Mouse (Mus musculus): Measurements from ENCODE around the gene 0610010K14Rik.

The 0610010K14Rik gene

GRCm38 (mm10) chr11:70234497-70234896 is 3.2 kb downstream of the 0610010K14Rik start:
- DNase-seq (ENCODE audit: low read depth) = no peak

DNA sequence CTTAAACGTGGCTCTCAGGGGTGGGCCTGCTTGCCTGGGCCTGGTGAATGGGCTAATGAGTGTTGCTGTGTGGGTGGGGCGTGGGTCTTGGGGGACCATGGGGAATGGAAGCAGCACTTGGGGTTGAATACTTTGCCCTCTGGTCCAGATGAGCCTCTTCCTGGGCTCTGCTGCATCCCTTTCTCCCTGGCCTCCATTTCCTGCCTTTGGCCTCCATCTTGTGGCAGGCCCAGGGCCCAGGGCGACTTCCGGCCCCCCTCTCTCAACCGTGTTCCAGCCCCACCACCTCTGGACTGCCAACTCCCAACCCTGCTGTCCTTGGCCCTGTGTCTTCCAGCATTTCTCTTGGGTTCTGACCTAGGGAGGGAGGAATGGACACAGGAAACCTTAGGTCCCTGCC is 3.7 kb downstream of the 0610010K14Rik start:
- DNase-seq (ENCODE audit: low read depth) = no peak

DNA sequence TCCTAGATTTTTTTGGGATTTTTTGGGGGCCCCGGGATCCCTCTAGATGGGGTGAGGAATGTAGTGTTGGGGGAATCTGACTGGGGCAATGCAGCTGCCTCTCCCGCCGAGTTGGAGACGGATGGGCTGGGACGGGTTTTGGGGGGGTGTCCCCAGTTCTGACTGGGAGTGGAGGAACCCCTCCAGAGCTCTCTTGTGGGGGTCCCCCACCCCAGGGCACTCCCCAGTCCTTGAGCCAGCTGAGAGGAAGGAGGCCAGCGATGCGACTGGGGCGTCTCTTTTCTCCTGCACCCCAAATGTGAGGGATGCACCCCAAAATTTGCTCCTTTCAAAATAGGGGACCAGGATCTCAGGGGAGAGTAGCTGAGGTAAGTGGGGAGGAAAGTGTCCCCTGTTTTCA is 4.7 kb downstream of the 0610010K14Rik start:
- DNase-seq (ENCODE audit: low read depth) = no peak

DNA sequence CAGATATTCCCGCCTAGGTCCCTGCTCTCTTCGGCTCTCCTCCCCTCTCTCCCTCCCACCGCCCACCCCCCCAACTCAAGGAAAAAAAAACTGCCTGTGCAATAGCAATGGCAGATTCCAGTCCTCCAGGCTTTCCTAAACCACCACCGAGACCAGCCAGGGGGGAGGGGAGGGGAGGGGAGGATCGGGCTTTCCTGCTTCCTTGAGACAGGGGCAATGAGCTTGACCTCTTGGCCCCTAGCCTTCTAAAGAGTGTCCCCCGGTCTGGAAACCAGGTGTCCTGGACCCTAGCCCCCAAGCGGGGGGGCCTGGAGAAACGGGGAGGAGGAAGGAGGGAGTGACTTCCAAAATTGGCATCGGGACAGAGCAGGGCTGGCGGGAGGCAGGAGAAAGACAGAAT is 5.2 kb downstream of the 0610010K14Rik start:
- no peak for DNase-seq (ENCODE audit: low read depth)

GRCm38 (mm10) chr11:70230239-70230727 is 7.4 kb downstream of the 0610010K14Rik start:
- DNase-seq (ENCODE audit: low read depth) = peak; percentile 92

- DNase-seq (ENCODE audit: low read depth) = peak; percentile 64
Observed at GRCm38 (mm10) chr11:70229260-70230010, 8.3 kb downstream of the 0610010K14Rik start, which contains the start of gene Bcl6b. Bcl6b (minus strand) TSS chr11:70229798.

- peak; percentile 93 for DNase-seq (ENCODE audit: low read depth)
Observed at GRCm38 (mm10) chr11:70228828-70229227, 8.9 kb downstream of the 0610010K14Rik start.

- DNase-seq (ENCODE audit: low read depth) = no peak
Observed at GRCm38 (mm10) chr11:70227661-70228245, 10.0 kb downstream of the 0610010K14Rik start.

DNA sequence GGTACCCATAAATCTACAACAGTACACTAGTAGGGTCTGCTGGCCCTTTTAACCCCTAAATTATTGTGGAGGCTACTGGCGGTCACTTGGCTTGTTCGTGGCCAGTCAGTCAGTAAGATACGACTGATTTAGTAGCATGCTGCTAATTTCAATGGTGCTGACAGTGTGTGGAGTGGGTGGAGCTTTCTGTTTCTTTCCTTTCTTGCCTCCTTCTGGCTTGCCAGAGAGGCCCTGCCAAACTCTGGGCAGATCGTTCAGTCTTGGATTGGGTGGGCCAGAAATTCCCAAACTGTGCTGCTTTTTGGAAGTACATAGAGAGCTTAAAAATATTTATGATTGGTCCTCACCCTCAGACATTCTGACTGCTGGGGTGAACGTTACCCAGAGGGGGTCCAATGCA is 10.6 kb downstream of the 0610010K14Rik start:
- no peak for DNase-seq (ENCODE audit: low read depth)

- DNase-seq (ENCODE audit: low read depth) = no peak
Observed at GRCm38 (mm10) chr11:70226602-70226890, 11.2 kb downstream of the 0610010K14Rik start.

- DNase-seq (ENCODE audit: low read depth) = no peak
Observed at GRCm38 (mm10) chr11:70225798-70226601, 11.7 kb downstream of the 0610010K14Rik start.

DNA sequence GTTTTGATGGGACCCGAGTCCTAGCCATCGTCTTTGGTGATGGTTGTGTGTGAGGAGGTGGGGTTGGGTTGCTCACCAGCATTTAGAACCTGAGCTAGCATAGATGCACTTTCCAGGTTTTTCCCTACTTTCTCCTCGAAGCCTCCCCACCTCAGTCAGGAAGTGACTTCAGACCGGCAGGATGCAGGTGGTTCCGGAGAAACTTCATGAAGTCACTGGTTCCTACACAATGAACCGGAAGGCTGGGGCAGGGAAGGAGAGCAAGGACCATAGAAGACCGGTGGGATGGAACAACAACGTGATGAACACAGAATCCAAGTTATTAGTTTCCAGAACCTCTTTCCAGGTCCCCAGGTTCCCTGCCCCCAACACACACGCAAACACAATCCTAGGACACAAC is 14.0 kb downstream of the 0610010K14Rik start:
- no peak for DNase-seq (ENCODE audit: low read depth)

- DNase-seq (ENCODE audit: low read depth) = peak; percentile 38
Observed at GRCm38 (mm10) chr11:70221603-70222500, 15.9 kb downstream of the 0610010K14Rik start.

DNA sequence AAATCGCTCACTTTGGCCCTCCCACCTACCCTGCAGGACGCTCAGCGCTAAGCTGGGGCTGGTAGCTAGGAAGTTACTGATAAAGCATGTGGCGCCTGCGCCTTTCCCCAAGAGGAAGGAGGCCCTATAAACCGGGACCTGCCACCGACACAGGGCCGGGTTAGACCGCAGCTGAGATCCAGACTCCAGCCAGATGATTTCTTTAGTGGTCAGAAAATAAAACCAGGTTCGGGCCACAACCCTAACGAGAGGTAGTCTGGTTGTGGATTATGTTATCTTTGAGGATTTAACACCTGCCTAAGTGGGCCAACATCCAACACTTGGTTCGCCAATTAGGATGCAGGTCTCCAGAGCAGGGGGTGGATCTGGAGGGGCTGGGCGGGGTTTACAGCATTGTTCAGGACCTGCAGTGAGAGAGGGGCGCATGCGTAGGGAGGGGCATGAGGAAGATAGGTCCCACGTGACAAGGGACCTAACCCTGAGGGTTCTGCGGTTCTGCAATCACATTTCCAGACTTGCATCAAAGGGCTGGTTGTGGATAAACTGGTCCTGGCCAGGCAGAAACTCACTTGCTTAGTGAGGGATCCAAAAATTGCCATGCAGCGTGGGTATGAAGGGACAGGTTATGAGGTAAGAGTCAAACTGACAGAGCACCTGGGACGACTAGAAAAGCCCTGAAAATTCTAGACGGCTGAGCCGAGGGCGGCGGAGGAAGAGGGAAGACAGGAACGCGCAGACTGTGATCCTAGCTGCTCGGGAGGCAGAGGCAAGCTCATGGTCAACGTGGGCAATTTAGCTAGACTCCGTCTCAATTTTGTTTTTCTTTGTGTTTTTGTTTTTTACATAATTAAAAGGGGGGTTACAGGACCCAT is 16.7 kb downstream of the 0610010K14Rik start, which contains the start of gene Slc16a13:
Slc16a13 (minus strand) TSS at position 334 of the 872 bp plus-strand sequence.
- peak; percentile 97 for DNase-seq (ENCODE audit: low read depth)

DNA sequence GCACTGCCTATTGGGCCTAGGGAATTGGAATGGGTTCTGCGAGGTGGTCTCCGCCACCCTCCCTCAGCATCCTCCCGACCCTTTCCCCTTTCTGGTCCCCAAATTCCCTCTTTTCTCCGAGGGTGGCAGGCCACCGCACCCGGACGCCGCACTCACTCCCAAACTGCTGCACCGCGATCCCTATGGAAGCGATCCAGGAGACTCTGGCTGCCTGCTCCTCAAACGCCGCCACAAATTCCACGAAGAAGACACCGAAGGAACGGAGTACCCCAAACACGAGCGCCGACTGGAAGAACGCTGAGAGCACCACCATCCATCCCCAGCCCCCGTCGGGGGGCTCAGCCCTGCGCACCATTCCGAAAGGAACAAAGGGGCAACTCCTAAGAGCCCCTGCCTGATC is 17.4 kb downstream of the 0610010K14Rik start:
- DNase-seq (ENCODE audit: low read depth) = no peak

DNA sequence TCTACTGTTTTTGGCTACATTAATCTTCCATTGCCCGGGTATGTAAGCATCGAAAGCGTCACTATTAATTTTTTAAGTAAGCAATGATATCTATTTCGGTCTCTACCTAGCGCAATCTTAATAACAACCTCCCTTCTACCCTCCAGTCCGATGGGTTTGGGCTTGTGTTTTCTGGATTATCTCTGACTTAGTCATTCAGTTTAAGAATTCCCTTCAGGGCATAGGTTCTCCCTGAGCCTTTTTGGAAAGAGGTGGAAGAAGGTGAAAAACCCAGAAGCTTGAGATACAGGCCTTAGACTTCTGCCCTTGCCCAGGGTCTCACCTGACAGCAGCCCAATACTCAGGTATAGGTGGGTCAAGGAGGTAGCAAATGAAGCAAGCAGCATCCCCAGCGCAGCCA is 17.8 kb downstream of the 0610010K14Rik start:
- DNase-seq (ENCODE audit: low read depth) = no peak

- no peak for DNase-seq (ENCODE audit: low read depth)
Observed at GRCm38 (mm10) chr11:70218741-70219470, 18.8 kb downstream of the 0610010K14Rik start.

GRCm38 (mm10) chr11:70218039-70218438 is 19.7 kb downstream of the 0610010K14Rik start:
- no peak for DNase-seq (ENCODE audit: low read depth)

- no peak for DNase-seq (ENCODE audit: low read depth)
Observed at GRCm38 (mm10) chr11:70216103-70216502, 21.6 kb downstream of the 0610010K14Rik start.

DNA sequence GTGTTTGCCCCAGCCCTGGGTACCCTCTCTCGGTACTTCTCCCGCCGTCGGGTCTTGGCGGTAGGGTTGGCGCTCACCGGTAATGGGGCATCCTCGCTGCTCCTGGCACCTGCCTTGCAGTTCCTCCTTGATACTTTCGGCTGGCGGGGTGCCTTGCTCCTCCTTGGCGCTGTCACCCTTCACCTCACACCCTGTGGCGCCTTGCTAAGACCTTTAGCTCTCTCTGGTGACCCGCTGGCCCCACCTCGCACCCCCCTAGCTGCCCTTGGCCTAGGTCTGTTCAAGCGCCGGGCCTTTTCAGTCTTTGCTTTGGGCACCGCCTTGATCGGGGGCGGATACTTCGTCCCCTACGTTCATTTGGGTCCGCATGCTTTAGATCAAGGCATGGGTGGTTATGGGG is 22.4 kb downstream of the 0610010K14Rik start:
- DNase-seq (ENCODE audit: low read depth) = no peak
